Mouse (Mus musculus) lung, postnatal 36 days (tissue): ENCODE results near the gene Mad2l2.
A peak's percentile ranks its signal among the peaks of the same experiment; 100 is the strongest.

Source experiments
- DNase-seq: peaks from one replicate; pipeline ENCODE4 v3.0.0; 2022; ENCODE audit warnings: mixed read lengths

Gene Mad2l2

DNA sequence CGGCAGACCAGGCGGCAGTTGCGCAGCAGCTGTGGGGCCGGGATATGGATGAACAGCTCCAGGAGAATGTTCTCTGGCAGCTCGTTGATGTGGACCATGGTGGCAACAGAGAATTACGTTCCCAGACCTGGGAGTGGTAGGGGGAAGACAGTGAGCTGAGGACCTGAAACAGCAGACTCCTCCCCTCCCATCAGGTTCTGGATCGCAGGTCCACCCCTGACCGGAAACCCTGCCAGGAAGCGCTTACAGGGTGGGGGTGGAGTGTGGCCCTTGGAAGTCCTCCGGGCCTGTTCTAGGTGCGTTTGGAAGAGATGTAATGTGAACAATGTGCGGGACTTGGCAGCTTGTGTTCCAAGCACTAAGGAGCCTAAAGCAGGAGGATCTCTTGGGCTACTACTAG, 19.4 kb downstream of the Mad2l2 start:
- peak; percentile 50 for DNase-seq

DNA sequence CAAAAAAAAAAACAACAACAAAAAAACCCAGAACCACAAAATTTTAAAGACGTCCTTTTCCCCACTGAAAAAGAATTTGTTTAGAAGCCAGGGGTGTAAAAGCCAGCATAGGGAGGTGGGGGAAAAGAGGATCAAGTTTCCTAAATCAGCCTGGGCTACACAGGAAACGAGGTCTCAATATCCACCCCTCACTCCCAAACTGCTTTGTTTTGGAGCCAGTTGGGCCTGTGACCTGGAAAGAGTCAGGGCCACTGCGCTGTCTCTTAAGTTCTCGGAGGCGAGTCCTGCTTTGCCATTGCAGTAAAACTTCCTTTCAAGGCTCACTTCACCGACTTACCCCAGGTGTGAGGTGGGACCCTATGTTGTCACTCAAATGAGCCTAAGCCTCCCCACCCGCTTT, 20.1 kb downstream of the Mad2l2 start:
- DNase-seq, result no peak

GRCm38 (mm10) chr4:148150953-148151266, 20.7 kb downstream of the Mad2l2 start:
- DNase-seq, result peak; percentile 15

- DNase-seq, result peak; percentile 93
Measured at GRCm38 (mm10) chr4:148151267-148152168, 21.3 kb downstream of the Mad2l2 start, which contains the start of gene Fbxo6. Fbxo6 (minus strand) TSS chr4:148152140.

DNA sequence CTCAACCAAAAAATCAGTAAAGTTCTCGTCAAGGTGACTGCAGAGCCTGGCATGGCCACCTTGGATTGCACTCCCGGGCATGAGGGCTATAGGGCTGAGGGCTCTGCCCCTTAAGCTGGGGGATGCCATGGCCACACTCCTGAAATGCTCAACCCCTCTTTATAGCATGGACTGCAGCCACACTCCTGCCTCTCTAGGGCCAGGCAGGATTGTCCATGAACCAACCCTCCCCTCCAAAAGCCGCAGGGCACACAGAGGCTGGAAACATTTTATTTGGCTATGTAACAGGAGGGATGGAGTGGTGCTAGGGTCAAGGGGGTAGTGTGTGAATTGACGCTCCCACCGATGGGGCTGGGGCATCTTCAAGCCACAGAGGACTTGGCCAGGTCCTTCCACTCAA, 22.4 kb downstream of the Mad2l2 start:
- DNase-seq, result no peak

DNA sequence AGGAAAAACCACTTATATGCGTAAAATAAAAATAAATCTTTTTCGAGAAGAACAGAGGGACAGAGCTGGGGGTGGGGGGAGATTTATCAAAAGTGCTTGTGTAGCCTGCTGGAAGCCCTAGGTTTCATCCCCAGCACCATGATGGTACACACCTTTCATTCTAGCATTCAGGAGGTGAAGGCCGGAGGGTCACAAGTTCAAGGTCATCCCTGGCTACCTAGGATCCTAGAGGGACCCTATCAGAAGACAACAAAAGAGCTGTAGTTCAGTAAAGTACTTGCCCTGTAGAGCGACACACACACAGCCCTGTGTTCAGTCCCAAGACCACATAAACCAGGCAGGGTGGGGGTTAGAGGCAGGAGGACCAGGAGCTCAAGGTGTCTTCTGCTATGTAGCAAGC, 23.8 kb downstream of the Mad2l2 start:
- no peak for DNase-seq

DNA sequence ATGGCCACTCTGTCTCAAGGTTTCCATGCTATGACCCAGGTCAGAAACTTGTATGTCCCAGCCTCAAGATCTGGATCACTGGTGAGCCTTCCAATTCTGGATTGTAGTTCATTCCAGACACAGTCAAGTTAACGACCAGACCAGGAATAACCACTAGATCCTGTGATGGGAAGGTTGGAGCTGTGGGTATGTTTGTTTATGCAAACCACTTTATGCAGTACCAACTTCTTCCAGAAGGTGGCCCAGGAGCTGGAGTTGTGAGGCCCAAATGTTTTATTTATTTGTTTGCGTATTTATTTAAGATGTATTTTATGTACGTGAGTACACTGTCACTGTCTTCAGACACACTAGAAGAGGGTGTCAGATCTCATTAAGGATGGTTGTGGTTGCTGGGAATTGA, 24.8 kb downstream of the Mad2l2 start:
- DNase-seq, result peak; percentile 69

DNA sequence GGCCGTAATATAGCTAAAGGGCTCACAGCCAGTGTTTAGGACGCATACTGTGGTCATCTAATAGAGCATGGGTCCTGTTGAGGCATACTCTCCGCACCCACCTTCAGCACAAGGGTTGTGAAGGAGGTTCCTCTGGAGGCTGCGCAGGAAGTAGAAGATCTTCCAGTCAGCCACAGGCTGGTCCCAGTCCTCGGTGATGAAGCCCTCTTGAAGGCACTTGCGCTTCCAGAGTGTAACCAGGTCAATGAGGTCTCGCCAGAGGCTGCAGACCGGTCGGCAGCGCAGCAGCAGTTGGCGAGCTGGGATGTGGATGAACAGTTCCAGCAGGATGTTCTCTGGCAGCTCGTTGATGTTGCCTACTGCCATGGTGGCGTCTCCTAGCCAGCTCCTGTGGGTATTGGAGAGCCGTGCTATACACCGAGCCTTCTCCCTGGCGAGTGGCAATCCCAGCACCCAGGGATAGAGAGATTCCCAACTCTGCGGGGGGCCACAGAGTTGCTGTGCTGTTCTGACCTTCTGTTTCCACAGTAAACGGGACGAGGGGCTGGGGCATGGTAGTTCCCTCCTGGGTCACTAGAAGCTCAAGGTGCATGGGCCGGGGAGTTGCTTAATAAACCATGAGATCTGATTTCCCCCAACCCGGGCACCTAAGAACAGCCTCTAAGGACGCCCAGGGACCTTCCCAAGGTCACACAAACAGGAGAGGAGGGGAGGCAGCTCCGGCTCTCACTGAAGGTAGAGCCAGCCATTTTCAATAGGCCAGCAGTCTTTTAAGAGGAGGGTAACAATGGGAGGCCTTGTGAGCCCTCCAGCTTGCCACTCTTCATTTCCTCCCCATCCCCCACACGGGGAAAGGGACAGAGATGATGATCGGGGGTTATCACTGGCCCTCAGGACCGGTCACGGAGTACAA, 28.5 kb downstream of the Mad2l2 start:
- no peak for DNase-seq

DNA sequence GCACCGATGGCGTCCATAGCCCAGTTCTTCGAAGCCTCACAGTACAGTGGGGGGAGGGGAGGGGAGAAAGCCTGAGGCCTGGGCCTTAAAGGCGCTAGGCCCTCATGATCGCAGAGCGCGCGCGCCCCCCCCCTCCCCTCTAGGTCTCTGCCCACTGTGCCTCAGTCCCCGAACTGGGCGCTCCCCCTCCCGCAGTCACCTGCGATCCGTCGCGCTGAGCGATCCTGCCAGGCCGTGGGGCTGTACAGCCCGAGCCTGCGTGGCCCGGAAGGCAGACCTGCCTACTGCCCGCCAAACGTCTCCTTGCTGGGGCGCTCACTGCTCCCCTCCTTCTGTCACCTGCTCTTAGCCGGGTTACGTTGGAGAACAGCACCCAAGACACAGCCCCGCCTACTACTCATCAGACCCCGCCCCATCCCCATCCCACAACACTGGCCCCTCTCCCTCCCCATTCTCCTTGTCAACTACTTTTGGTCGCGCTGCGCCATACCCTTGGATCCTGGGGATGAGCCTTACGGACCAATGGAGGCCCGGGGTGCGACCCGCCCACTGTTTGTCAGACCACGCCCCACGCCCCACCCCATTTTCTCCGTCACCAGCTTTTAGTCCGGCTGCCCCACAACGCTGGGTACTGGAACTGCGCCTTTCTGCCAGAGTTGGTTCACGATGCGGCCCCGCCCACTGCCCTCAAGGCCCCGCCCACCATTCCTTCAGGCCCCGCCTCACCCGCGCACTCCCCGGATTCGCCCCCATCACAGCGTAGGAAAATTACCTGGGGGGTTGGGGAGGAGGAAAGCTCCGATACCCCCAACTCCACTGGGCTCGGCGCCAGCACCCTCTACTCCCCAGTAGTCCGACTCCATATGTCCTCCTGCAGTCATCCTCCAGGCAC, 29.6 kb downstream of the Mad2l2 start:
- DNase-seq, result peak; percentile 96

DNA sequence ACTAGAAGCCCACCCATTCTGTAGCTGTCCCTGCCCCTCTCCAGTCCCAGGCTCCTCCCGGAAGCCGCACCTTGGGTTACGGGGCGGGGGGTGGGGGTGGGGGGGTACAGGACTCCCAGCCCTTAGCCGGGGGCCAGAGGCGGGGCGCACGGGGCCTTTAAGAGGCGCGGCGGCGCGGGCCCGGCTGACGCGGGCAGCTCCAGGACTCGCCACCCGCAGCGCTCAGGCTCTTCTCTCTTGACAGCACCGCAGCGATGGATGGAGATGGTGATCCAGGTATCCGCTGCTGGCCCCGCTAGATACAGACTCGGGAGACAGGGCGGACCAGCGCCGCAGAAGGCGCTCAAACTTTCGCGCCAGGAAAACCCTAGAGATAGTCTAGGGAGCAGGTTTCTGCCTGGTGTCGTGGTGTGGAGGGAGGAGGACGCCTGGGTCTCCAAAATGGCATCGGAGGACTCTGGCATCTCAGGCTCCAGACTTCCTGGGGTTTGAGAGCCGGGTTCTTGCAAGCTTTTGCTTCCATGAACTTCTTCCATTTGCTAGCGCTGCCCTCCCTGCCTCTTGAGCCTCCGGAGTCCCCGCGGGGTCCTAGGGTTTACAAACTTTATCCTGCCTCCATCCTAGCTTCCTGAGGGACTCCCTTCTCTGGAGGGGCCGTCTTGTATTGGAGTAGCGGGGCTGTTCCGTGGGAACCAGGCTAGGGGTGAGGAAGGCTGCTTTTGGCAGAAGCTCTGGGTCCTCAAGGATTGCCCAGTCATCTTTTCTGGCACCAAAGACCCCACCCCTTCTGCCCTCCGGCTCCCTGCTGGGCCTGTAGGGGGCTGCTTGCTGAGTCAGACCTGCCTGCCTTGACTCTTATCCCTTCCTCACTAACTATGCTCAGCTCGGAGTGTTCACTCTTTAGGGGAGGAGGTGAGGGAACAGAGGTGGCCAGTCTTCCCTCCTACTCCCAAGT, 30.5 kb downstream of the Mad2l2 start, which contains the start of the genes Fbxo44 and Fbxo2:
Gene Fbxo44, minus strand, starts transcription at position 47 of the 955 bp plus-strand sequence.
Gene Fbxo2, plus strand, starts transcription at position 186 of the 955 bp plus-strand sequence.
- peak; percentile 8 for DNase-seq

DNA sequence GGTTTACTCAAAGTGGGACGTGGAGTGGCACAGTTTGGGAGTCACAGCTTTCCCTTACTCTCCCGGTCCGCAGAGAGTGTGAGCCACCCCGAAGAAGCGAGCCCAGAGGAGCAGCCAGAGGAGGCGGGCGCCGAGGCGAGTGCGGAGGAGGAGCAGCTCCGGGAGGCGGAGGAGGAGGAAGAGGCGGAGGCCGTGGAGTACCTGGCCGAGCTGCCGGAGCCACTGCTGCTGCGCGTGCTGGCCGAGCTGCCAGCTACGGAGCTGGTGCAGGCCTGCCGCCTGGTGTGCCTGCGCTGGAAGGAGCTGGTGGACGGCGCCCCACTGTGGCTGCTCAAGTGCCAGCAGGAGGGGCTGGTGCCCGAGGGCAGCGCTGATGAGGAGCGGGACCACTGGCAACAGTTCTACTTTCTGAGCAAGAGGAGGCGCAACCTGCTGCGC, 33.8 kb downstream of the Mad2l2 start:
- peak; percentile 87 for DNase-seq

- no peak for DNase-seq
Measured at GRCm38 (mm10) chr4:148164461-148164860, 34.3 kb downstream of the Mad2l2 start.

GRCm38 (mm10) chr4:148165551-148165950, 35.4 kb downstream of the Mad2l2 start:
- no peak for DNase-seq

- no peak for DNase-seq
Measured at GRCm38 (mm10) chr4:148166431-148166830, 36.2 kb downstream of the Mad2l2 start.

GRCm38 (mm10) chr4:148166986-148167385, 36.8 kb downstream of the Mad2l2 start:
- peak; percentile 84 for DNase-seq

DNA sequence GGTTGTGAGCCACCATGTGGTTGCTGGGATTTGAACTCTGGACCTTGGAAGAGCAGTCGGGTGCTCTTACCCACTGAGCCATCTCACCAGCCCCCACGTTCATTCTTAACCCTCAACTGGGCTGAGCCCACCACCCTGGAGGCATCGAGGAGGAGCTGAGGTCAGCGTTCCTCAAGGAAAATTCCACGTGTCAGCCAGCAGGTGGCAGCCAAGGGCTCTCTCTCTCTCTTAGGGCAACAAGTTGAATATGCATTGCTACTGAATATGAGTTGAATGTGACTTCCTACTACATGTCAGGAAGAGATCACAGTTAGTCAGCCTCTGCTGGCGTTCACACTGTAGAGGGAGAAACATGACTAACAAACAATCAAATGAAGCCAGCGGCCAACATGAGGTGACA, 38.1 kb downstream of the Mad2l2 start:
- DNase-seq, result peak; percentile 47

DNA sequence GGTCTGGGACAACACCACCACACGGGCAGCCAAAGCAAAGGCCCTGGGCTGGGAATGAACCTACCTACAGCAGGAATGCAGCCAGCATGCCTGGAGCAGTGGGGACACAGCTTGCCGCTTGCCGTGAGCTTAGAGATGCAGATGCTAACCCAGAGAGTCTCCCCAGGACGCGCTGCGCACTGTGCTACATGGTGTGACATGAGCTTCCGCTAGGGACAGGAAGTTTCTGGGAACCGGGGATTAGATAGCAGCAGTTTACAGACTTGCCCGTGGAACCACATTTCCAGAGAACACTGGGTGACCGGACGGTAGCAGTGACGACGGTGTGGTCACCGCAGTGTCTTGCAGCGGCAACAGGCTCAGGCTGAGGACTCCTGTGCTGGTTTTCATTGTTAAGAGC, 39.4 kb downstream of the Mad2l2 start:
- no peak for DNase-seq

DNA sequence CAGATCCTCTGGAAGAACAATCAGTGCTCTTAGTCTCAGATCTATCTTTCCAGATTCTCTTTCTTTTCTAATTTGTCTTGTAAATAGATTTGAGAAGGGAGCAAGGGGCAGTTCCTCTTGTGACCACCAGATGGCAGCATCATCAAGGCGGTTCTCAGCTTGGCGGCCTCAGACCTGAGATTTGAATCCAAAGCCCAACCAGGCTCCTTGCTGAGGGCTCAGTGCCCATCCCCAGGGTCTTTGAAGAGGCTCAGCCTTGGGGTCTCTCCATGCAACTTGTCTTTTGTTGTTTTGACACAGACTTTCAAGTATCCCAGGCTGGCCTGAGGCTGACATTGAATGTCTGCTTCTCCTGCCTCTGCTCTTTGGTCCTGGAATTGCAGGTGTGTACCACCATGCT, 40.7 kb downstream of the Mad2l2 start:
- DNase-seq, result peak; percentile 66

DNA sequence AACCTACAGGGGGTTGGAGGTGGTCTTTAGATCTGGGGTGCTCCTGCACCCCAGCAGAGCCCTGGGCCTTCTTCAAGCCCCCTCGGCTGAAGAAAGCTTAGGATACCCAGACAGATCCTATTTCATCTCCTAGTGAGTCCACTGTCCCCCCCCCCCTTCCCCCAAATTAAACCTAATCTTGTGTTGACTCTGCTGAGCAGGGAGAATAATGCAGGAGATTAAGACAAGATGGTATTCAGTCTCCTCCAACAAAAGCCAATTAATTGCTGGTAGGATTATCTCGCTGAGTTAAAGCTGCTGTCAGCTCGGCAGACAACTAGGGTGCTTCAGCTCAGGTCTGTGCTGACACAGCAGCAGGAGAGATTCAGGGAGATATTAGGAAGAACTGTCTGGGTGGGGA, 41.1 kb downstream of the Mad2l2 start:
- DNase-seq, result no peak

DNA sequence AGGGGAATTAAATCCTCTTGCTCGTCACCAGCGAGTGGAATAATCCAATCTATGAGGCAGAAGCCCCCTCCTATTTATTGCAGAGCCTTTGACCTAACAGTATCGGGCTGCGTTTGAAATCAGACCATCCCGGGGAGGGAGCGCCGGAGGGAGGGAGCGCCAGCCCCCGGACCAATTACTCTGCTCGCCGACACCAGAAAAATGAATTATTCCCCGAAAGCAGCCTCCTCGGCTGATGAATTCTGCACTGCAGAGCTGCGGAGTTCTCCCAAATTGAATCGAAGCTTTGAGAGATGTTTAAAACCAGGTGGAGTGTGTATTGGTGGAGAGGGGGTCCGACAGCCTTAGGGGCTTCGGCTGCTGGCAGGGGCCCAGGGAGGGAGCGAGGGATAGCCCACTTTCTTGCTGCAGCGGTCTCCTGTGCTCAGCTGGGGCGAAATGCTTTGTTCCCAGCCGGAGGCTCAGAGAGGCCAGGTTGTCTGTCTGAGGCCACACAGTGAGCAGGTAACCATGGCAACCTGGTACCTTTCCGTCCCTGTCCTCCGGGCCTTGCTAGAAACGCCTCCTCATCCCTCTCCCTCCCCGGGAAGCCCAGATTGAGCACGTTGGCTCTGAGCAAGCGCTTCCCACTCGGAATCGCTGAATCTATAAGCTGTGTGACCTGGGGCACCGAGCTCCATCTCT, 43.8 kb downstream of the Mad2l2 start:
- DNase-seq, result no peak

DNA sequence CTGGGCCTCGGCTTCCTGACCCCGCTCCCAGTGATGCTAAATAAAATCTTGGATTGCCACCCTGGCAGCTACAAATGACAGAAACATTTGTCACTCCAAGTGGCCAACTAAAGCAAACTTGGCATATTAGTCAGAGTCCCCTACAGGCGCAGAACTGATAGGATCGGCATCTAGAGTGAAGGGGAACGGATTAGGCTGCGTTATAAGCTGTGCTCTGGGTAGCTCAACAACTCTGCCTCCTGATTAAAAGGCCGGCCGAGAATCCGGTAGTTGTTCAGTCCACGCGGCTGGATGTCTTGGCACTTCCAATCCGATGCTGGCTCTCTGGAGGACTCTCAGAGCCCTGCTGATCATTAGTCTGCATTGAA, 44.3 kb downstream of the Mad2l2 start:
- no peak for DNase-seq
